Mouse (Mus musculus): Measurements from ENCODE around the gene Ascc2. TPM values are rescaled to one million over a fixed set of nuclear protein-coding genes. Genes with fewer than 3 reads are reported as not detected.
"Not testable (repeated sequence)": the region's sequence is repeated elsewhere in the genome, so short reads cannot be mapped to it uniquely, and the experiment has no call there.

The Ascc2 gene
- total RNA-seq, 2 experiments from 2014 or later: 22.2 to 25.8 TPM

DNA sequence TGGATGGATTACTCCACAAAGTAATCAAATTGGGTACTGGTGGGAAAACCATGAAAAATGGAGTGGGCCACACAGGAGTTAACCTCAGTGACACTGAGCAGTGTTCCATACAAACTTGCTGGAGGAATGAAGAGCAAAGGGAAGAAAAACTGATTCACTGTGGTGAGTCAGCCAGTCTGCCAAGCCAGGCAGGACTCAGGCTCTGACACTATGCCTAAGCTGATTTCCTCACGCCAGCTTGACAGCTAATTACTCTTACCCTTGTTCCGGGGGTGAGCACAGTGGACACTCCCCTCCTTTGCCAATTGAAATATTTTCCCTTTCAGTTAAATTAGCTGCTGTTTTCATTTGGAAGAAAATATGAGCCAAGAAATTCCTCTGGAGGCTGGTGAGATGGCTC is 4.1 kb upstream of the Ascc2 start:
- no peak for DNase-seq

- no peak for DNase-seq
Measured at GRCm38 (mm10) chr11:4634395-4634794, 3.2 kb upstream of the Ascc2 start.

- no peak for DNase-seq
Measured at GRCm38 (mm10) chr11:4636782-4637342, 685 bp upstream of the Ascc2 start.

DNA sequence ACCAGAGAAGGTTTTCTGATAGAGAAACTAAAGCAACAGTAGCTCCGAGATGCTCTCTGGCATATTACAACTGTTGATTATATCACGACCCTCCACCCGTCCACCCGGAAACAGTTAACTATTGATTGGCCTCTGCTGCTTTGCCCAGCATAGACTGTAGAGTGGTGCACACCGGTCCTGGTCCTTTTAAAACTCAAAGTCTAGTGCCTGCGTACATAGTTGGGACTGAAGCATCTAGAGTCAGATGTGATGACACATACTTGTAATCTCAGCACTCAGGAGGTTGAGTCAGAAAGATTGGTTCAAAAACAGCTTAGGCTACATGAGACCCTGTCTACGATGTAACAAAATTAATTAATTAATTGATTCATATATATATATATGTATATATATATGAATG is 714 bp downstream of the Ascc2 start:
- no peak for DNase-seq

GRCm38 (mm10) chr11:4641185-4641584 is 3.6 kb downstream of the Ascc2 start:
- no peak for DNase-seq

DNA sequence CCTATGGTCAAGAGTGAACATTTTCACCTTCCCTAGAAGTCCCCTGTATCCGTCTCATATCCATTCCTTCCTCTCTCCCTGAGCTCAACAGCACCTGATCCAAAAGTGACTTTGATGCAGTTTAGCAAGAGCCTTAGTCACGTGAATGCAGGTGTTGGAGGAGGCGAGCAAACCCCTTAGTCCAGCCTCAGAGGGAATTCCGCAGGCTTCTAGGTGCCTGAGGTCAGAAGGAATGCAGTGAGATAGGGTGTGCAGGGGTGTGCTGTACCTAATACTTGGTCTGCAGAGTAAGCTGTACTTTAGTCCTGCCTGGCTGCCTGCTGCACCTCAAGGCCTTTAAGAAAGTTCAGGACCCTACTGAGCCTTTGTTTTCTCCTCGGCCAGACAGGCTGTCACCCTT is 6.2 kb downstream of the Ascc2 start:
- no peak for DNase-seq

DNA sequence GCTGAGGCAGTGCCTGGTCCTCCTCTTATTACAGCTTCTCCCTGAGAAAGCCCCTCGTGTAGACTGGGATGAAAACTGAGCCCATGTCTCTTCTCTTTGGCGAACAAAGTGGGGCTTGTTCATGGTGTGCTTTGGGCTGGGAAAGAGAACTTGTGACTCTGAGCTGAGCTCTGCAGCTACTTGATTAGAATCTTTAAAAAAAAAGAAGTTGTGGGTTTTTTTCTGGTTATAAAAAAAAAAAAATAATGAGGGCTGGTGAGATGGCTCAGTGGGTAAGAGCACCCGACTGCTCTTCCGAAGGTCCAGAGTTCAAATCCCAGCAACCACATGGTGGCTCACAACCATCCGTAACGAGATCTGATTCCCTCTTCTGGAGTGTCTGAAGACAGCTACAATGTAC is 7.6 kb downstream of the Ascc2 start:
- not testable (repeated sequence) for DNase-seq

DNA sequence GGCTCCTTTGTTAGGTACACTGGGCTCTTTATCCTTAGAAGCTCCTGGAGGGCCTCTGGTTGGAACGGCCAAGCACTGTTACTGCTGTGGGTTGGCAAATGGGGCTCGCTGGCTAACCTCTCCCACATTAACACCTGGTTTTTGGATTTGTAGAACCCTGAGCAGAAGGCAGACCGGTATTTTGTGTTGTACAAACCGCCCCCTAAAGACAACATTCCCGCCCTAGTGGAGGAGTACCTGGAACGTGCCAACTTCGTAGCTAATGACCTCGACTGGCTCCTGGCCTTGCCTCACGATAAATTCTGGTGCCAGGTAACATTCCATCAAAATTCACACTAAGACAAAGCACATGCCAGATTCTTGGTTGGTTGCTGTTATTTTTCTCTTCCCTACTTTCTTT is 8.9 kb downstream of the Ascc2 start:
- DNase-seq: no peak

DNA sequence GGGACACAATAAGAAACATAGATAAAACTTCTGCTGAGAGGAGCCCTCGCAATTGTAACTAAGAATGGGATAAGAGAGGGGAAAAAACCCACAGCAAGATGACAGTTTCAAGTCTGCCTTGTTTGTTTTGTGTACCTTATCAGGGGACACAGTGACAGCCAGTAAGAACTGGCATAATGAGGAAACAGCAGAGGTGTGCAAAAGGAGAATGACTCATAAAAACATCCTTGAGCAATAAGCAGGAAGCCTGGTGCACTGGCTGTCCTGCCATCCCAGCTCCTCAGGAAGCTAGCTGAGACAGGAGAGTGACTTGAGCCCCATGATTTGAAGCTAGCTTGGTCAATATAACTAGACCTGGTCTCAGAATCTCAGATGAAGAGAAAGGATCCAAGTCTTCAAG is 22.3 kb downstream of the Ascc2 start:
- no peak for DNase-seq

DNA sequence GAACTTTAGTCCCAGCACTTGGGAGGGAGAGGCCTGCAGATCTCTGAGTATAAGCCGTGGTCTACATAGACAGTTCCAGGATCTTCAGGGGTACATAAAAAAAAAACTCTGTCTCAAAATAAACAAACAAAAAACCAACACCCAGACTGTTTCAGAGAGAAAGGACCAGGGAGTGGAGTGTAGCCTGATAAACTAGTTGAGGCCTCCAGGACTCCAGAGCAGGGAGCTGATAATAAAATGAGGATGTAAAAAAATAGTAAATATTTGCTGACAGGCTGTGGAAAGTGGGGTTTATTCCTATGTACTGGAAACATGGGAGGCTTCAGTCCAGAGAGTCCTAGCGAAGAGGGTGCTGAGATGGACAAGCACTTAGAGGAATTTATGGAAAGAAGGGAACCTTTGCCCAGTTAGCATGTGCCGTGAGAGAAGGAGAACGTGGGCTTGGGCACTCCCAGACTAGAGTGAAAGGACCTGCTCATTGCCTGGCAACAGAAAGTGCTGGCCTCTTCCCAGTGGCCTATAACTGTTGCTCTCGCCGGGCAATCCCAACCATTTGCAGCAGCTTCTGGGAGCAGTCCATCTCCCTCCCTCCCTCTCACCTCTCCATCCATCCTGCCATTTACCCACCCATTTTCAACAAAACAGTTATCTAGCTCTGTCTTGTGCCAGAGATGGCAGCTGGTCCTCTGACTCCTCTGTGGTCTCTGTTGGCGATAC is 22.9 kb downstream of the Ascc2 start:
- DNase-seq: no peak

GRCm38 (mm10) chr11:4661324-4661723 is 23.8 kb downstream of the Ascc2 start:
- no peak for DNase-seq

- DNase-seq: no peak
Measured at GRCm38 (mm10) chr11:4661871-4662495, 24.4 kb downstream of the Ascc2 start.

DNA sequence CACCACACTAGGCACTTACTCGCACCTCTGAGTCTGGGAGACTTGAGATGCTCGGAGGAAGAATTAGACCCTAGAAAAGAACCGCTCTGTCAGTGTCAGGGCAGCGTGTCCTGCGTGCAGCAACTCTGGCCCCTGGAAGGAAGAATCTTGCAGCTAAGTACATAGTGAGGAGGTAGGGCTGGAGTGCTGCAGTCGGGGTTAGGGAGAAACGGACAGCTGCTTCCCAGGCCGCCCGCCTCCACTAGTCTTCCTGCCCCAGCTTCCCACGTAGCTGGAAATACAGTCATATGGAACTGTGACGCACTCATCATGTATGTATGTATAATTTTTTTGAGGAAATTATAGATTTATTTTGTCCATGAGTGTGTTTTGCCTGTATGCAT is 24.9 kb downstream of the Ascc2 start:
- no peak for DNase-seq

DNA sequence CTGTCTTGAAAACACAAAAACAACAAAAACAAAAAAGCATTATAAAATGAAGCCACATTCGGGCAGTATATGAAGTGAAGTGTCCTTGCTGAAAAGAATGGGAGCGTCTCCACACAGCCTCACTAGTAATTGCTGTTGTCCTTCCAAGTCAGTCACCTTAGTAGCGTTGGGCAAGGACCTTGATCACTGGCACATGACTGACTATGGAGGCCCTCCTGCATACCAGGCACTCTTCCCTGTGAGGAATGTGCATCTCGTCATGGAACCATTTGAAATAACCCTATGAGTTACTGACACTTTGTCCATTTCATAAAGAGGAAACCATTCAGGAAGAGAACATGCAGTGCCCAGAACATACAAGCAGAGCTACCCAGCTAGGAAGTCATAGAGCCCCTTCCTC is 34.2 kb downstream of the Ascc2 start:
- no peak for DNase-seq

DNA sequence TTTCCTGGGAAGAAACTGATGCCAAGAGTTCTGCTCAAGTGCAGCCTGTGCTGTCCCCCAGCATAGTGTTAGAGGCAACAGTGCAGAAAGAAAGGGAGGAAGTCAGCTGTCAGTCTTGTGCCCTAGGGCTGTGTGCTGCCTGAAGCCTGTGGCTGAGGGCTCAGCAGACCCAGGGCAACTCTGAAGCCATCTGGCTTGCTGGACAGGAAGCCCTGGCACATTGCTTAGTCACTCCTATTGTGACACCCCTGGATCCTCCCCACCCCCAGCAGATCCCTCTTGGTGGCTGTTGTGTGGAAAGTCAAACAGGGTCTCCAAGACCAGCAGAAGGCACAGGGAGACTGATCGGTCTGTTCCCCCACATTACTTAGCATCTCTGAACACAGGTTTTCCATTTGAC is 37.0 kb downstream of the Ascc2 start:
- DNase-seq: no peak

- DNase-seq: no peak
Measured at GRCm38 (mm10) chr11:4675126-4675562, 37.6 kb downstream of the Ascc2 start.

DNA sequence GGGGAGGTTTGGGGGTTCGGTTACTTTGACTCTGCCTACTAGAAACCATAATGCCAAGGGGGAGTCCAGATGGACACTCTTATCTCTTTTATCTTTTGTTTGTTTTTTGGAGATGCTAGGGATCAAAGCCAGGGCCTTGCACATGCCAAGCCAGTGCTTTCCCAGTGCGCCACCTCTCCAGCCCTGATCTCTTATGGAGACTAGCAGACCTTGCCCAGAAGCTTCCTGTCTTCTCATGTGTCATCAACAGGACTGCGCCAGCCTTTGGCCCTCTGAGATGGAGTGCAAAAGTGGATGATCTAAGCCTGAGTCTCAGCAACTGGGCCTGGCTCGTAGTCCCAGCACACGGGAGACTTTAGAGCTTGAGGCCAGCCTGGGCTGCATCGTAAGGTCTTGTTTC is 38.1 kb downstream of the Ascc2 start:
- no peak for DNase-seq

DNA sequence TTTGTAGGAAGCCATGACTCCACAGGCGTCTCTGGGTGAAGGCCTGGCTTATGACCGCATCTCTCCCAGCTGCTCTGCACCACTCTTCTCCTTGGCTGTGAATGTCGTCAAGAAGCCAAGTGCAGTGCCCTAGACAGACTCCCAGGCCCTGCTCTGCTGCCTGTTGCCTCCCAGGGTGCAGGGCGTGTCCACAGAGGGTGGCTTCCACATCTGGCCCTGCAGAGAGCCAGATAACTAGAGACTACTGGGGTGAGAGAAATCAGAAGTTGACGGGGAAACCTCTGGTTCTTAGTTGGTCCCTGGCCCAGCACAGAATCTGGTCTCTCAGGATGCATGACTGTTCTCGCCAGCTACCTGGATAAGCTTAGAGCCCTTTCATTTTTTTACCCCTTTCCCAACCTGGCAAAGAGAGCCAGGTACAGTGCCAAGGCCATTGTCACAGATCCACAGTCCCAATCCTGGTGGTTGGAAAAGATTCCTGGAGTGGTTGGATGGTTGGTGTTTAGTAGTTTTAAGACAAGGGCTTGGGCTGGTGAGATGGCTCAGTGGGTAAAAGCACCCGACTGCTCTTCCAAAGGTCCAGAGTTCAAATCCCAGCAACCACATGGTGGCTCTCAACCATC is 39.8 kb downstream of the Ascc2 start:
- DNase-seq: no peak

DNA sequence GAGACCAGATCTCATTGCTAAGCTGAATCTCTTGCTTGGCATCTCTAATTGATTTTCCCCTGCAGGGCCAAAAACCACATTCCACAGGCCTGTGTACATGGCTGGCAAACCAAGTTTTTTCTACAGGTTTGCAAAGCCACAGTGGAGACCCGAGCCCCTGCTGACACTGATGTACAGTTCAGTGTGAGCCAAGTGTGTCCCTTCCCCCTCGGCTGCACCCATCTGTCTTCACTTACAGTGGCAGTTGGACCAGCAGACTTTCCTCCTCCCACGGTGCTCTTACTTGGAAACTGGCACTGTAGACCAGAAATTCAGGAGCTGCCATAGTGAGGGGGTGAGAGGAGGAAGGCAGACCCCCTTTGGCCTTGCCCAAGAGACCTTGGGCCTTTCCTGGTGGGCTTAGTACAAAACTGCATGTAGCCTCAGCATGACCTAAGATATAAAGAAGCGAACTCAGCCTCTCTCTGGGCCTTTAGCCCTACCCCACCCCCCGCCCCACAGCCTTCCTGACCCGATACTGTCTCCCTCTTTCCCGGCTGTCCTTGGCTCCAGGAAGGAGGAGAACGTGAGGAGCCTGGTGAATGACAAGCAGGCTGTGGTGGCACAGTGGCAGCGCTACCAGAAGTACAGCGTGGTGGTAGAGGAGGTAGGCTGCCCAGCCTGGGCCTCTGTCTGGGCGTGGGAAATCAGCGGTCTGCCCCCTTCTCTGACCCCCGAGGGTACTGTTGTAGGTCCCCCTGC is 41.3 kb downstream of the Ascc2 start:
- DNase-seq: peak; percentile 73 to 77

- DNase-seq: no peak
Measured at GRCm38 (mm10) chr11:4679441-4679832, 41.9 kb downstream of the Ascc2 start.

- DNase-seq: no peak
Measured at GRCm38 (mm10) chr11:4680126-4680525, 42.6 kb downstream of the Ascc2 start.

GRCm38 (mm10) chr11:4683516-4683915 is 46.0 kb downstream of the Ascc2 start:
- no peak for DNase-seq

- DNase-seq: no peak
Measured at GRCm38 (mm10) chr11:4684186-4684585, 46.6 kb downstream of the Ascc2 start.

All from layer of hippocampus, postnatal 36 days (tissue).